Mouse (Mus musculus) CH12F3 (cell line): ENCODE measurements around the gene 5730522E02Rik.

ENCODE experiments used
- in situ Hi-C: fragments of 300-500 bp; cut with MboI; formaldehyde crosslinking; loops from 2 replicates; pipeline ENCODE4 v1.14.3; 2020; ENCODE audit warnings: low sequenced_read_pairs

The 5730522E02Rik gene

DNA sequence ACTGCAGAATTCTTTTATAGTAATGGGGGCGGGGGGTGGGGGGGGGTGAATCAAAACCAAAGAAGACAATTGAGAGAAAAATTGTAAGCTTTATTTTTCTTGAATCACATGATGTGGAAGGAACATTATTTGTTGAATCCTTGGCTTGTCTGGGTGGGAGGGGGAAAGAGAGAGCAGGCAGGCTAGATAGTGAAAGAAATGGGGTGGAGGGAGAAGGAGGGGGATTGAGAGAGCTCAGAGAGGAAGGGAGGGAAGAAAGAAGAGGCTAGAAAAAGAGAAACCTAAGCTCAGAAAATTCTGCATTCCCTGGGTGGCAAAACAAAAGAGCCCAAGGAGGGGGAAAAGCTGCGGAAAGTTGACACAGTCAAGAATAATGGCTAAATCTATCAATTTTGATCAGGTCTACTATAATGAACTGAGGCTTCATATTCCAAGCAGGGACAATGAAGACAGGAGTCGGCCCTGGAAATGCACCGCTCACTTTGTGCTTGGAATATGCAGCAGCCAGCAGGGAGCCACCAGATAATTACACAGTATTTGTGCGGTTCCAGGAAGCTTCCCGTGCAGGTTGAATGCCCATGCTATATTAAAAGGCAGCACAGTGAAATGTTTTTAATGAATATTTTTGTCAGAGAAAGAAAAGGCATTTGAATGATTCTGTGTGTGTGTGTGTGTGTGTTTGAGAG is 512.9 kb downstream of the 5730522E02Rik start:
- in situ Hi-C loops: no loop called here

DNA sequence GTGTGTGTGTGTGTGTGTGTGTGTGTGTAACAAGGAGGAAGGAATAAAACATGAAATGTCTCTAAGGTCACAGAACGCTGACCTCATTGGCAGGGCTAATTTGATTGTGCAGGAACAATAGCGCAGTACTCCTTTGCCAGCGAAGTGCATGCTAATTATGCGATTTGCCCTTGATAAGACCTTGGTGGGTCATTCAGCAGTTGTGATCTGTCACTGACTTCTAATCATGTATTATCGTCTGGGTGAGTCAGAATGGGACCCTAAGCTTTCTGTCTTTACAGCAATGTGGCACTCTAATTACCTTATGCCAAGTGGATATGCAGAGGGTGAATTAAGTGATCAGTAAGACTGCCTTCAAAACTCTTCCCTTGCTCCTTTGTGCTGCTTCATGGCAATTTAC is 514.4 kb downstream of the 5730522E02Rik start:
- in situ Hi-C loops: no loop called here

DNA sequence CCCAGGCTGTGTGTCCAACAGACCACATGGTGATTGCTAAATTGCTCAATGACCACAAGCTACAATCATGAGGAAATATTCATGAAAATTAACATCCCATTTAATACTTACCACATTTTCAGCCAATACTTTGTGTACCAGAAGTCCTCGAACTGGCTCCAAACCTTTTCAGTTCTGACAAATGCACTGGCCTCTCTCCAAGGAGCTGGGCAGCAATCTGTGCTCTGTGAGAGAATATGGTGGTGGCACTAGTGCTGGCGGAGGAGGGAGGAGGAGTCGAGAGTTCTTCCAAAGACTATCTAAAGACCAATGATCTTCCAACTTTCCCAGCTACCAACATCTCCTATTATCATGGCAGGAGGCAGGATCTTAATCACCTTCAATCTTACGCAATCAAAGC is 525.8 kb downstream of the 5730522E02Rik start:
- in situ Hi-C loops: no loop called here

DNA sequence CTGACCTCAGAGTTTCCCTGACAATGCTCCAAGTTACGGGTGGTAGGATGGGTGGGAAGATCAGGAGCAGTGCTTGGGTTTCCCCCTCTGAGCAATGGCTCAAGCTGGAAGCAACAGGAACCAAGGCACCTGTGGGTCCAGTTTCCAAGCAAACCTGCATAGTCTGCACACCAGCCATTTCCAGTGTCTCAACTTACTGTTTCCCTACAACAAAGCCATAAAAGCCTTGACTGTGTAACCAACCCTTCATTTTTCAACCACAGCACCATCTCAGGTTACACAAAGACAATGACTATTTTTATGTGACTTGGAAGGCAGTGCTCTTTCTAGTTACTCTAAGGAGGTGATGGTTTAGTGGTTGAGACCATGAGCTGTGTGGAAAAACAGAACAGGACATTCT is 530.7 kb downstream of the 5730522E02Rik start:
- in situ Hi-C loops: no loop called here

DNA sequence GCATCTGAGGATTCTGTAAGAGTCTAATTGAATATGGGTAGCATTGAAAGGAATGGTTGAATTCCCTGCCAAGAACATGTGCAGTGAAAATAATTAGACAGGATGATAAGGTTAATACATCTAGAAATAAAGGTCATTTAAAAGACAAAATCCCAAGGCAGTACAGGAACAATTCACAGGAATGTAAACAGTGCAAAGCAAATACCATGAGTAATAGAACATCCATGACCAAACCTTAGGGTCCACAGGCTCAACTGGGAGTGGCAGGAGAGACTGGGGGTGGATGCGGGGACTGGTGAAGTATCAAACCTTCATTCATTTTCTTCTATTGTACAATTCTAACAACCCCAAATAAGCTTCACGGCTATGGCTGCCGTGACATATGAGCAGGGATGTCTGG is 536.4 kb downstream of the 5730522E02Rik start:
- in situ Hi-C loops: no loop called here

DNA sequence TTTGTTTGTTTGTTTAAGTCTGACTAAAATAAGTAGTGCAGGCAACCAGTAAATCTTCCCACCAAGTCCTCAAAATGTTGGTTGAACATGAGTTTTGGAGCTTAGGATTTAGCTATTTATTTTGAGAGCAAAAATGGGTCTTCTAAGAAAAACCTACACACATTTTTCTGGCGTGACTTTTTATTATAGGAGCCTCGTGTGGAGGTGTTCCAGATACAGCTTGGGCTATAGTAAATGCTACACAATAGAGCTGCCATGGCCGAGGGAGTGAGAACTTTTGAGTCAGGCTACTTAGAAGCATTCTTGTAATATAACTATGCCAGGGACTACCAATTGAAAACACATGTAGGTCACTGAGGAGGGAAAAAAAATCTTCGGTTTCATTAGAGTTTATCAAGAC is 540.5 kb downstream of the 5730522E02Rik start:
- in situ Hi-C loops: no loop called here

DNA sequence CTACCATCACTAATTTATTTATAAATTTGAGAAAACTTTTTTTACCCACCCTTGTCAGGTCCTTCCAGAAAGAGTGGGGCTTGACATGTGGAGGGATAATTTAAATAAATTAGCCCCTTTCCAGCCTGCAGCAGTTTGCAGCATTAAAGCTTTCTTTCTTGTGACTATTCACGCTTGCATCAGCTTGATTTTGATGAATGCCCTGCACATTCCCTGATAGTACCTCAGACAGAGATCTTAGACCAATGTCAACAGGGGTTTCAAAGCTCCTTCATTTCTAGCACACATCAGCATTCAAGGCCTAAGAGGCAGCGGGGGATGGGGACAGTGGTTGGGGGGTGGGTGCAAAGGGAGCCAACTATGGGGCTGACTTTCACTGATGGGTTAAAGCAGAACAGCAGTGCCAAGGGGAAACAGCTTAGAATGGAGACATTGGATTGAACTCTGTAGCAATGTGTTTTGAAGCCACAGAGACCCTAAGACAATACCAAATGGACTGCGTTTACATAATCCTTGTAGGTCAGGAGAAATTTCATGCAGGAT is 545.9 kb downstream of the 5730522E02Rik start:
- in situ Hi-C loops: no loop called here

DNA sequence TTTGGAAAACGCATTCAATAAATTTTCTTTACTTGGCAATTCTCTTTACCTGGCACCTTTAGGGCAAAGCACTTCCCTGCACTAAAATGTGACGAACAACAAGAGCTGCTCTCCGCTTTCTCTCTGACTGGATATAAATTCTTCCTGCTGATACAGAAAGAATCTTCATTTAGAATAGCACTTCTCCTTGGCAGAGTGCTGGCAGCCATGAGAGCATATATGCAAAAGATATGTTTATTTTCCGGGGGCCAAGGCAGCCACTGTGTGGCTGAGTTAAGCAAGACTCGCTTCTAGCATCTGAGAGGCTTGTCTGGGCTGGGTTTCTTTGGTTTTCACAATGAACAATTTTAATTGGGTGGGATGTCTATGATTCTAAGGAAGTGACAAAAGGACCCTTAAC is 564.3 kb downstream of the 5730522E02Rik start:
- in situ Hi-C loops: no loop called here

DNA sequence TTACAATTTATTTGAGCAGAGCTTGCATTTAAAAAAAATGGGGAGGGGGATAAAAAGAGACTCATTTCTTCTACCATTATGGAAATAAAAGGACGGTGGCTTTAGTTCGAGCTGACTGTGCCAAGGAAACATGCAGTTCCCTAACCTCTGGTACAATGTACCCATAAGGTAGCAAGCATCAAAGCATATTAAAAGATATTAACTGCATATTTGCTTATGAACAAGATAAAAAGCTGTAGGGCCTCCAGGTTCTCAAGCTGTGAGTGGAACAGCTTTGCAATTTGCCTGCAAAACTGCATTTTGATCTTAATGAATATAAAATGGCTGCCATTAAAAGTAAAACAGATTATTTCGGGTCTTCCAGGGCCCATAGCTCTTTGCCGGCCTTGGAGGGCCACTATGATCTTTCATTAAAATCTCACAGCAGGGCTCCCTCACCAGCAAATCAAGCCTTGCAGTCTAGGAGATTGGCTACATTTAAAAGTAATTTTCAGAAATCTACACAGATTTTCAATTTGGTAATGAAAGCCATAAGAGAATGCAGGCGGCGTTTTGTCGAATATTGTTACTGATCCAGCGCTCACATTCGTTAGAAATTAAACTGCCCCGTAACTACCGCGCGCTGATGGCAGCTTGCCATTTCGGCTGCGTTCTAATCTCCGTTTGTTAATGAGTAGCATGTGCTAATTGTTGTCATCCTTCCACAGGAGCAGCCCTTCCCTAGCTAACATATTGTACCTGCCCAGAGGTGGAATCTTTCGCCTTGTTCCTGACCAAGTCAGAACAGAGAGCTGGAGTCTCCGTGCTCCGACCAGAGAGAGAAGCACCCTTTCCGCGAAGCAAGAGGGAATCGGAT is 565.6 kb downstream of the 5730522E02Rik start:
- in situ Hi-C loops: no loop called here

DNA sequence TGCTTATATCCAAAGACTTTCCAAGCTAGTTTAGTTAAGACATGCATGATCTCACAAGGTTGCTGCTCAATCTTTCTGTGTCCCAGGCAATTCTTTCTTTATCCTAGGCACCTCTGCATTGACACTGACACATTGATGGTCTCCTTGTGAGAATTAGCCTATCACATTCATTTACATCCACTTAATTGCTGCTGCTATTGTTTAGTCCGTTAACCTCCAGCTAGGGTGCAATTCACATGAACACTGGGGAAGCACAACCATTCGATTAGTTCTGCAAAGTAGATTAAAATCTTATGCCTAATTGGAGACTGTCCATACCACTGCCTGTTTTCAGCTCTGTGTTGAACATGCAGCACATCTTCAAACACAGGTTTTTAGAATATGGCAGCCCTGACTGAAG is 603.7 kb downstream of the 5730522E02Rik start:
- in situ Hi-C loops: no loop called here

DNA sequence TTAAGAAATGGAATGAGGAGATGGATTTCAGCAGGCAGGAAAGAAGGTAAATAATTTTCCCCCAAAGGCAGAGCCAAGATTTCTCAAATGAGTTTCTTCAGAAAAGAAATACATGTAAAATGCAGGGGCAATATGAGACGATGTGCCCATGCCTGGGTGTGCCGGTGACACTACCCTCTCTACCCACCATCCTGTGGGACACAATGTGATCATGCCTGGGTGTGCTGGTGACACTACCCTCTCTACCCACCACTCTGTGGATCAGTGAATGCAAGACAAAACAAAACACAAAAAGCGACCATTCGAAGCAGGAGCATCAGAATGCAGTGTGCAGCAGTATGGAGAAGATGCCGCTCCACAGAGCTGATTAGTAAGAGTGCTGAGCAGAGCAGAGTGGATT is 610.5 kb downstream of the 5730522E02Rik start:
- in situ Hi-C loops: no loop called here

DNA sequence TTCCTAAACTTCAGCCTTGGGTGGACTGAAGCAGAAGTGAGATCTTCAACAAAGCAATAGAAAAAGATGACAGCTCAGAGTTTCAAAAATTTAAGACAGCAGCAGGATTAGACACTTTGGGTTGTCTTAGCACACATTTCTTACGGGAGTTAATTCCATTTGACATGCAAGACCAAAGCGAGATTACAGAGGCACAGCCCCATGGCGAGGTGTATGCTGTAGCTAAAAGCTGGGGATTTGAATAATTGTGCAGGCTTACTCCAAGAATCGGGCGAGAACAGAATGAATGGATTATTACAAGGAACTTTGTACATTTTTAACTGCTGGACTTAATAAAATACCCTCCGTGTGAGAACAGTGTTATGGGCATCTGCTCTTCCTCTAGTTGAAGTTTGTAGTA is 615.3 kb downstream of the 5730522E02Rik start:
- in situ Hi-C loops: no loop called here

DNA sequence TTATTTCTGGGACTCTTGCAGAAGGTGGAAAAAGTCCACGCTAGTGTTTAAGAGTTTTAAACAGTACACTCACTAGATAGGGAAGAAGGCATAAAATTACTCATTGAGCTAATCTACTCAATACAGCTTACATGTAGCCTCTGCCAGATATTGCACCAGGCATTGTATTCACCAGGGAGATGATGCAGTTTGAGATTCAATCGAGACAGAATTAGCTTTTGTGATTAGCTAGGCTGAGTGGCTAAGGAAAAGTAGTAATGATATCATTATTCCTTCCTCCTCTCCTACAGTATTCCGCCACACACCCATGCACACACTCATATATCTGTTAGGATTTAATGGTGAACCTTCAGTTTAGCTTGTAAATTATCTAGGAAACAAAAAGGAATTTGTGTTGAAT is 615.8 kb downstream of the 5730522E02Rik start:
- in situ Hi-C loops: no loop called here

DNA sequence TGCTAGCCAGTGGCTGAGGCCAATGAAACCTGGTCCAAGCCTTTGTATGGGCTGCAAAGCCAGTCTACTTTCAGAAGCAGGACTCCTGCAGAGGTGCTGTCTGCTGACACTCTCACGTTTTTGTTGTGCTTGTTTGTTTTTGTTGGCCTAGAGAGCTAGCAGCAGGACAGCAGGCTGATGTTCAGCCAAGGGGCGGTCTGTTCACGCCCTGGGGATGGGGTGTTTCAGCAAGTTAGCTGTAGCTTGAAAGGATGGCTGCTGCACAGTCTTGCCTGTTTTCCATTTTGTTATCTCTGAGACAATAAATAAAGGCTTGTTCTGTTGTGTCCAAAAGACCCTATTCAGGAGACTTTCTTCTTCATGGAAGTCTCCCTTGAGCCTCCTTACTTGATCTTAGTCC is 618.3 kb downstream of the 5730522E02Rik start:
- in situ Hi-C loops: no loop called here

DNA sequence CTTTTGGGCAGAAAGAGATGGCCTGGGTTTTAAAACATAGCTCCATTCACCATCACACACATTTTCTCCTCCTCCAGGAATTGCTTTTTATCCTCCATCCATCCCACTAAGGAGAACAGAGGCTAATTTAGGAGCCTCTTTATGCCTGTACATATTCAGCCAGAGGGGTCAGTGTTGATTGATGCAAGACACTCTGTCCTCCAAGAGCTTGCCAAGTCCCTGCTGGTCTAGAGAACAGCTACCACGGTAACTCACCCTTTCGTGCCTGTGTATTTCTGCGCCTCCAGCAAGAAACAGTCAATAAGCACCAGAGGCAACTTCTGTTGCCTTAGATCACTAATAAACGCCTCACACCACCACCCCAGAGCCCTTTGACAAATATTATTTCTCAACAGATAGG is 620.3 kb downstream of the 5730522E02Rik start:
- in situ Hi-C loops: no loop called here

DNA sequence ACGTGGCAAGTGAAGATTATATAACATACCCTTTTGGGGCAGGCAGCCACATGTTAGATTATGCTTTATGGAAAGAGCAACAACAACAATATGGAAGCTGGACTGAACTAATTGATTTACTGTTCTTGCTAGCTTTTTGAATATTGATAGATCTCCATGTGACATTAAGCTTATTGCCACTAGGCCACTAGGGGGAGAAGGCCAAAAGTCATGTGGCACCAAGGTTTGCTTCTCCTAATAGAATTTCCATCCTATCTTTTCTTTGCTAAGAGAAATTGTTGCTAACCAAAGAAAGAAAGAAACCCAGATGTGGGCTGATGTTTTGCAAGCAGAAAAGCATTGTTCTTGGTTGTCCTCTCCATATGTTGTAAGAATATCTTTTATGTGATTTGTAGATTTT is 621.1 kb downstream of the 5730522E02Rik start:
- in situ Hi-C loops: no loop called here

DNA sequence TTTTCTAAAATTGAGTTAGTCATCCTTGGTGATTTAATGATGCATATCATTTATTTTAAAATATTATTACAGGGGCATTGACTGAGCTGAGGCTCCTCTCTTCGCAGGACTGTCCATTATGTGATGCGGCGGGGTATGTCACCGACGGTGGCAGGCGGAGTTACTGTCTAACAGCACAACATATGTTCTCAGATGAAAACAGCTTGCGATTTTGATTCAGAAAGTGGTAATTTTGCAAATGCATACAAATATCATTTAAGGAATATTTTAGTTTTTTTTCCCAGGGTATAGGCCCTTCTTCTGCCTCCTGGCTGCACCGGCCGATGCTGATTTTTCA is 636.5 kb downstream of the 5730522E02Rik start:
- in situ Hi-C loops: no loop called here

DNA sequence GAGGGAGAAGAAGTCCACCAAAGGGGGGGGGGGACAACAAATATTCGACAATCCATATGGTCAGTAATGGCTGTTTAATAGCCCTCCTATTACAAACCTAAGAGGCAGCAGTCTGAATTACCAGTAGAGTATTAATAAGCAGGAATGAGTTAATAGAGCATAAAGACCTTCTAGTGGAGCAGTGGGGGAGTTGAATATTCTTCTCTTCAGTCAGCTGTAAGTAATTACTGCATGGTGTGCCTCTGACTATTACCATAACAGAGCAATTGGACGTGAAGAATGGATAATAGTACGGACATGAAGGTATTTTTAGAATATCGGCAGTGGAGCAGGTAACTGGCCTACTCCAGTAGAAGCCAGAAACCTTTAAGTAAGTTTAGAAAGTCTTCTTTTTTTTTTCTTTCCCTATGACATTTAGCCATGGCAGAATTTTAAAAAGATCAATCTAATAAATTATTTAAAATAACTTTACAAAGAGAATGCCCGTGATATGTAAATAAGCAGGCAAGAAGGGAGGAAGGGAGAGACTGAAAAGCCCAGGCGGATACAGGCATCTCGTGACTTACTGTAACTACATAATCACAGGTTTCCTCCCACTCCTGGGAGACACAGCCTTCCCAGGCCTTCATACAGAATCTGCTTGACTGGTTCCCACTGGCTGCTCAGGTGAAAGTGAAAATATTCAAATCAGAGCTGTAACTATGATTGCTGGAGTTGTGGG is 637.0 kb downstream of the 5730522E02Rik start:
- in situ Hi-C loops: no loop called here

DNA sequence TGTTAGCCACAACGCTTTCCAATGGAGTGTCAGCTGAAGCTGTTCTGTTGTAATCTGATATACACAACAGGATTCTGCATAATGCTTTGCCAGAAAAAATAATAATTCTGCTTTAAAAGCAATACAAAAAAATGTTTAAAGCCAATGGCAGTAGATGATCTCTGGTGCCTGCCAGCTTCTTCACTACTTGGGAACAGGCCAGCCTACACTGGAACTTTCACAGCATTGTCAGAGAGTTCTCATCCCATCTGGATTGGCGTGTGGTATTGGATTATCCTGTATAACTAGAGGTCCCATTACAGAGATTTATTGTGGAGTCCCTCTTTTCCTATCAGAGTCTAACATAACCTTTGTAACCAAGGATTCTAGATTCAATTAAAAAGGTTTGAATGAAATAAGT is 639.2 kb downstream of the 5730522E02Rik start:
- in situ Hi-C loops: no loop called here
